Comparison of ENCODE assay signal across 24 mouse cellular contexts in genomic region chr2:15063815-15064214, GRCm38 (mm10). TPM values are rescaled to one million over a fixed set of nuclear protein-coding genes. Genes with fewer than 3 reads are reported as not detected.
A peak's percentile ranks its signal among the peaks of the same experiment; 100 is the strongest.
DNase-seq lines count a peak whose midpoint lies in the region; ATAC-seq and TF ChIP-seq lines count a peak whose summit lies in the region.
"Had no signal": no experiment of that assay in that cellular context is flagged by ENCODE, and none has a peak within 500 bp of the region (broad histone marks: within the 10 kb centered on the region; RNA-seq: fewer than 3 reads in every experiment).

No protein-coding gene starts in this region.

- no peak overlapping the region for H3K4me2 ChIP-seq in heart, embryonic 12.5 days
- H3K4me2 ChIP-seq: embryonic facial prominence, embryonic 13.5 days; liver, embryonic 11.5 days; lung, embryonic 14.5 days; midbrain, embryonic 11.5 days; neural tube, embryonic 12.5 days had no signal

- DNase-seq in heart, adult 2 months, result peak in 1 of 2 experiments; percentile 25
- DNase-seq in liver, adult 2 months (ENCODE audit: extremely low read depth, low read depth, low spot score), result no peak
- no peak for DNase-seq in liver
- peak; percentile 48 for DNase-seq in ZHBTc4 (ENCODE audit: low read depth, low spot score)
- peak; percentile 71 for DNase-seq in mesoderm, embryonic 11.5 days (ENCODE audit: low read depth, low spot score)
- DNase-seq in adrenal gland, adult 8-10 months, result no peak
- DNase-seq: adrenal gland, postnatal 36 days; cerebellum, adult 18-20 months; cerebellum, postnatal 25 days; kidney, adult 11 months; kidney, postnatal 4 days; layer of hippocampus, adult 9-11 months; left cerebral cortex, postnatal 4 days; right cerebral cortex, adult 18-20 months; thymus, postnatal 14 days had no signal

- 33% methylated on average over 1 of the region's 1 CpGs for WGBS in heart, adult 2 months
- 68% methylated on average over 1 of the region's 1 CpGs for WGBS in heart, embryonic 12.5 days
- WGBS in liver, adult 2 months, result 70% methylated on average over 1 of the region's 1 CpGs

- ATAC-seq in heart, embryonic 12.5 days (ENCODE audit: insufficient number of reproducible peaks, low FRiP score), result no peak
- ATAC-seq: forebrain, embryonic 16.5 days had no signal

- H3K9ac ChIP-seq in heart, adult 2 months (ENCODE audit: low read depth, low read length), result no peak overlapping the region
- H3K9ac ChIP-seq in heart, embryonic 12.5 days, result no peak overlapping the region
- H3K9ac ChIP-seq in liver, adult 2 months (ENCODE audit: low read depth, low read length), result no peak overlapping the region
- H3K9ac ChIP-seq: embryonic facial prominence, embryonic 13.5 days; lung, embryonic 14.5 days; neural tube, embryonic 12.5 days had no signal

- peak overlapping the region; percentile 67 for H3K27ac ChIP-seq in heart, adult 2 months
- no peak overlapping the region for H3K27ac ChIP-seq in heart, embryonic 12.5 days (ENCODE audit: poor library complexity, severe bottlenecking)
- H3K27ac ChIP-seq in liver, adult 2 months (replicated peaks; ENCODE audit: insufficient read depth, low read depth, low read length), result peak overlapping the region; percentile 44; the same call in 1 of the 2 replicates
- H3K27ac ChIP-seq: embryonic facial prominence, embryonic 13.5 days; left cerebral cortex, adult 2 months; macrophage; neural tube, embryonic 12.5 days had no signal

- no peaks in the 10 kb centered on the region for H3K27me3 ChIP-seq in heart, adult 2 months (ENCODE audit: control insufficient read depth, insufficient read depth, low read length)
- no peaks in the 10 kb centered on the region for H3K27me3 ChIP-seq in heart, embryonic 12.5 days (replicated peaks)
- no peaks in the 10 kb centered on the region for H3K27me3 ChIP-seq in liver, adult 2 months (ENCODE audit: control insufficient read depth, insufficient read depth, low read length)
- H3K27me3 ChIP-seq: embryonic facial prominence, embryonic 13.5 days; neural tube, embryonic 12.5 days had no signal

- H3K9me3 ChIP-seq in heart, embryonic 12.5 days (replicated peaks), result no peaks in the 10 kb centered on the region
- H3K9me3 ChIP-seq: embryonic facial prominence, embryonic 13.5 days; neural tube, embryonic 12.5 days had no signal

- TF ChIP-seq EP300 in heart, adult 2 months (IDR thresholded peaks at IDR 0.05; ENCODE audit: insufficient read depth, low read depth, low read length), result peak; percentile 70; the same call in 1 of the 2 replicates

- no peak for TF ChIP-seq CTCF in heart, adult 2 months (IDR thresholded peaks at IDR 0.05)
- no peak for TF ChIP-seq CTCF in liver, adult 2 months (IDR thresholded peaks at IDR 0.05; ENCODE audit: low read depth, low read length)

- peaks cover 4% of the 10 kb centered on the region for H3K79me2 ChIP-seq in heart, adult 2 months (replicated peaks; ENCODE audit: control insufficient read depth, insufficient read depth, low read length)
- peaks cover 27% of the 10 kb centered on the region; the same call in 1 of the 2 replicates for H3K79me2 ChIP-seq in liver, adult 2 months (ENCODE audit: control insufficient read depth, insufficient read depth, low read length)

- intact Hi-C loops in heart, adult 2 months (cut with DNase I), result no loop called here

- peaks cover 11% of the 10 kb centered on the region for H3K4me1 ChIP-seq in heart, adult 2 months (ENCODE audit: control insufficient read depth, insufficient read depth, low read length)
- H3K4me1 ChIP-seq in heart, embryonic 12.5 days (replicated peaks), result peaks cover 14% of the 10 kb centered on the region
- peaks cover 31% of the 10 kb centered on the region for H3K4me1 ChIP-seq in liver, adult 2 months (ENCODE audit: control insufficient read depth, insufficient read depth, low read length)

- H3K36me3 ChIP-seq in heart, adult 2 months (ENCODE audit: control insufficient read depth, insufficient read depth, low read length), result peaks cover 42% of the 10 kb centered on the region
- peaks cover 7% of the 10 kb centered on the region; the same call in 1 of the 2 replicates for H3K36me3 ChIP-seq in heart, embryonic 12.5 days
- peaks cover 4% of the 10 kb centered on the region; the same call in 1 of the 2 replicates for H3K36me3 ChIP-seq in liver, adult 2 months (ENCODE audit: control insufficient read depth, insufficient read depth, low read length)

- H3K4me3 ChIP-seq in heart, adult 2 months, result no peak overlapping the region
- no peak overlapping the region for H3K4me3 ChIP-seq in heart, embryonic 12.5 days
- H3K4me3 ChIP-seq in liver, adult 2 months (ENCODE audit: insufficient read depth, low read depth, low read length), result no peak overlapping the region
- H3K4me3 ChIP-seq: embryonic facial prominence, embryonic 13.5 days; left cerebral cortex, adult 2 months; neural tube, embryonic 12.5 days had no signal

- TF ChIP-seq POLR2A in heart, adult 2 months (IDR thresholded peaks at IDR 0.05; ENCODE audit: insufficient read depth, low read depth, low read length), result no peak
- TF ChIP-seq POLR2A in liver, adult 2 months (IDR thresholded peaks at IDR 0.05; ENCODE audit: extremely low read depth, insufficient read depth, low read length), result no peak

RNA-seq across cellular contexts. Expression of gene Nsun6, which starts 8.9 kb away (rescaled TPM):
- 1 to 10 TPM; 4.3 to 4.5 TPM for total RNA-seq in heart, adult 2 months (2021)
- polyA plus RNA-seq in heart, adult 2 months (2012; rRNA removed), result 0.94 and 2.2 TPM in 2 replicates
- polyA plus RNA-seq in heart, embryonic 12.5 days (2016; fragmentation: Nextera tagmentation; extraction: Ambion mirVana), result 6.8 and 8.3 TPM in 2 replicates
- 4.8 and 5.8 TPM in 2 replicates for total RNA-seq in liver, adult 2 months (2014; rRNA removed)
- 0.80 and 1.5 TPM in 2 replicates for polyA plus RNA-seq in liver, adult 2 months (2012; rRNA removed)
- total RNA-seq in adrenal gland, adult 8-10 months (2022), result 10 to 100 TPM in 3 of 4 experiments, 1 to 10 TPM in 1; 7.1 to 21.0 (median 12.9) TPM

RNA-seq across cellular contexts. Expression of gene Arl5b, which starts 14.6 kb away (rescaled TPM):
- total RNA-seq in heart, adult 2 months (2021), result 10 to 100 TPM; 26.5 to 26.7 TPM
- 6.5 and 15.1 TPM in 2 replicates for polyA plus RNA-seq in heart, adult 2 months (2012; rRNA removed)
- 29.1 and 31.1 TPM in 2 replicates for polyA plus RNA-seq in heart, embryonic 12.5 days (2016; fragmentation: Nextera tagmentation; extraction: Ambion mirVana)
- 44.4 and 44.9 TPM in 2 replicates for total RNA-seq in liver, adult 2 months (2014; rRNA removed)
- polyA plus RNA-seq in liver, adult 2 months (2012; rRNA removed), result 4.9 and 5.0 TPM in 2 replicates
- 10 to 100 TPM; 23.2 to 32.9 (median 28.0) TPM for total RNA-seq in adrenal gland, adult 8-10 months (2022)

Comparison
In these comparisons a context has a peak if more than half of its experiments do, and no peak if none do; other contexts are left out.
1. DNase-seq: peak in ZHBTc4 (single experiment) and mesoderm, embryonic 11.5 days (single experiment); none in liver, adult 2 months (single experiment), liver (single experiment) and adrenal gland, adult 8-10 months (single experiment).